Mouse (Mus musculus): ENCODE measurements around the gene Hist1h2bq.
"Not testable (repeated sequence)": the region's sequence is repeated elsewhere in the genome, so short reads cannot be mapped to it uniquely, and the experiment has no call there.

Gene Hist1h2bq

GRCm38 (mm10) chr13:21810073-21810472, at the start of gene Hist1h2bq, which contains the start of gene Hist1h2ao:
Gene Hist1h2bq (minus strand): TSS chr13:21810197.
Gene Hist1h2ao (plus strand): TSS chr13:21810465.
- DNase-seq (ENCODE audit: low spot score in 2 of 2): not testable (repeated sequence)

- peak in 1 of 2 experiments; percentile 21 for DNase-seq (ENCODE audit: low spot score in 2 of 2)
These were observed 45.7 kb upstream of the Hist1h2bq start for GRCm38 (mm10) chr13:21855698-21856162.

- peak; percentile 34 to 52 for DNase-seq (ENCODE audit: low spot score in 2 of 2)
These were observed 45.1 kb upstream of the Hist1h2bq start for GRCm38 (mm10) chr13:21855146-21855545.

DNA sequence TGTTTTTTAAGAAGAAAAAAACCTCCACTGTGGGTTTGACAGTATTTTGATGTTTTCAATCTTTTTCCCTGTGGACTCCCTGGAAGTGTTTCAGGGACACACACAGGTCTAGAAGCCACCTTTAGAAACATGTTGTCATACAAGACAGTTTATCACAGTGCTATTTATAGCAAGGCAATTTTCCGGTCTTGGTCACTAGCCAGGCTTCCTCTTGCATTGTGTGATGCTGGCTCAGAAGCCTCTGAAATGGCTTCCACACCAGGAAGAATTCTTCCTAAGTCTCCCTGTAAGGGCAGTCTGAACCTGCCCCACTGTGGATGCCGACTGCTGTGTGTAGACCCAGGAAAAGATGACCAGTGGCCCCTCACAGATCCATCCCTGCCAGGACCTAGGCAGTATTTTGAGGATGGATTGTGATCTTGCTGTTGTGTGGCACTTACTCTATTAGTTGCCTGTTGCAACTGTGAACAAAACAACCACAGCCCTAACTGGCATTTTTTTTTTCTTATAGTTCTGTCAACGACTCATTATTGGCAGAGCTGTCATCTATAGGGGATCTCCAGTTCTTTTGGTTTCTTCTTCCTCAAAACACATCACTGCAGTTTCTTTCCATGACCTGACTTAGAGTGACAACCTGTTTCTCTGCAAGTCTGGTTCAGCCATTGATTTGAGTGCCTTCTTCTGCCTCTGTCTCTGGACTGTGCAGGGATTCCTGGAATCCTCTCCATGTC, 42.4 kb upstream of the Hist1h2bq start:
- DNase-seq (ENCODE audit: low spot score in 2 of 2): no peak

DNA sequence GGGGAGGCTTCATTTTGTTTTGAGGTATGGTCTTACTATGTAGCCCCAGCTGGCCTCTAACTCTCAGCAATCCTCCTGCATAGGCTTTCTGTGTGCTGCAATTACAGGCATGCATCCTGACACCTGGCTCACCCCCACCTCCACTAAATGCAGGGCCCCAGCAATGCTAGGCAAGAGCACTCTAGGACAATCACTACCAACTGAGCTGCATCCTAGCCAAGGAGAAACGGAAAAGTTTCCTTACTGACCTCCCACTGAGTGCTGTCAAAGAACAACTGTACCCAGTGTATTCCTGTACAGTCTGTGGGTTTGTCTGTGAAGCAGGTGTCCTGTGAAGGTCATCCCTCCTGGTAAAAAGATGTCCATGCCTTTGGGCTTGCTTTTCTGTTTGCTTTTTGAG, 40.7 kb upstream of the Hist1h2bq start:
- DNase-seq (ENCODE audit: low spot score in 2 of 2): not testable (repeated sequence)

DNA sequence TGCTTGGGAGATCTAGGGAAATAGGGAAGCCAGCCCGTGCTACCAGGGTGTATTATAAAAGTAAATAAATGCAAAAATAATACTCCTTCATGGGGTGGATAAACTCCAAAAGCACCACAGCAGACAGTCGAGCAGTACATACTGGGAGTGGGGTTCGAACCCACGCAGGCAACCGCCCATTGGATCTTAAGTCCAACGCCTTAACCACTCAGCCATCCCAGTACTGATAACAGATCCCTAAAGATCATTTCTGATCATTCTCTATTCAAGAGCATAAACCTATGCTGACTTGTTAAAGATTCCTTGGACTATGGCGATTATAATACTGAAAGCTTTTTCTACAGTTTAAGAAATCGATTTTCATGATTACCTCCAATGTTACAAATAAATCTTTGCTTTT, 37.9 kb upstream of the Hist1h2bq start:
- no peak for DNase-seq (ENCODE audit: low spot score in 2 of 2)

- not testable (repeated sequence) for DNase-seq (ENCODE audit: low spot score in 2 of 2)
These were observed 36.4 kb upstream of the Hist1h2bq start for GRCm38 (mm10) chr13:21846356-21846755.

GRCm38 (mm10) chr13:21840508-21840907, 30.5 kb upstream of the Hist1h2bq start:
- not testable (repeated sequence) for DNase-seq (ENCODE audit: low spot score in 2 of 2)

DNA sequence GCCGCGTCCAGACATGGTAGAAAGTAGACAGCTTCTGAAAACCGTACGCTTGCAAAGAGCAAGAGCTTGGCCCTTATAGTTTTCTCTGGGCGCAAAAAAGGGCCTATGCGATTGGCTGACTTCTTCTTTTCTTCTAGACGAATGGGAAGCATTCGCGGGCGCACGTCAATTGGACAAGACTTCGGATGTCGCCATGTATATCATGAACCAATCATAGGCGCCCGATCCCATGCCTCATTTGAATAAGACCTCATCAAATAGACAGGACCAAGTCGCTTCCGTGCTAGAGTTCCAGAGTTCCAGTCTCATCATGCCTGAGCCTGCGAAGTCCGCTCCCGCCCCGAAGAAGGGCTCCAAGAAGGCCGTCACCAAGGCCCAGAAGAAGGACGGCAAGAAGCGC, 23.5 kb upstream of the Hist1h2bq start, which contains the start of the genes Hist1h2ap and Hist1h2br:
Gene Hist1h2ap, minus strand, starts transcription at position 47 of the 400 bp plus-strand sequence.
Gene Hist1h2br, plus strand, starts transcription at position 283 of the 400 bp plus-strand sequence.
- DNase-seq (ENCODE audit: low spot score in 2 of 2): not testable (repeated sequence)

- peak; percentile 39 to 42 for DNase-seq (ENCODE audit: low spot score in 2 of 2)
These were observed 21.7 kb upstream of the Hist1h2bq start, which contains the start of gene Hist1h4n for GRCm38 (mm10) chr13:21831418-21832394. Gene Hist1h4n (minus strand): TSS chr13:21832196.

DNA sequence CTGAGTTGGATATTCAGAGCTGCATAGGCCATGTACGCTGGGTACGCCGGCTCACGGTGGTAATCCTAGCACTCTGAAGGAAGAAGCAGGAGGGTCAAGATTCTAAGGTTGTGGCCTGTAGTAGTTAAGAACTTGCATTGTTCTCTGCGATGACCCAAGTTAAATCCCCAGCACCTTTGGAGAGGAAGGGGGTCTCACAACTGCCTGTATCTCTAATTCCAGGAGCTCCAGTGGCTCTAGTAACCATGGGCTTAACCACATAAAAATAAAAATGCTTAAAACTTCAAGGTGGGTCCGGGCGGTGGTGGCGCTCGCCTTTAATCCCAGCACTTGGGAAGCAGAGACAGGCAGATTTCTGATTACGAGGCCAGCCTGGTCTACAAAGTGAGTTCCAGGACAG, 20.3 kb upstream of the Hist1h2bq start:
- DNase-seq (ENCODE audit: low spot score in 2 of 2): no peak

GRCm38 (mm10) chr13:21828511-21828910, 18.5 kb upstream of the Hist1h2bq start:
- no peak for DNase-seq (ENCODE audit: low spot score in 2 of 2)

- DNase-seq (ENCODE audit: low spot score in 2 of 2): not testable (repeated sequence)
These were observed 10.3 kb upstream of the Hist1h2bq start for GRCm38 (mm10) chr13:21820082-21820890.

DNA sequence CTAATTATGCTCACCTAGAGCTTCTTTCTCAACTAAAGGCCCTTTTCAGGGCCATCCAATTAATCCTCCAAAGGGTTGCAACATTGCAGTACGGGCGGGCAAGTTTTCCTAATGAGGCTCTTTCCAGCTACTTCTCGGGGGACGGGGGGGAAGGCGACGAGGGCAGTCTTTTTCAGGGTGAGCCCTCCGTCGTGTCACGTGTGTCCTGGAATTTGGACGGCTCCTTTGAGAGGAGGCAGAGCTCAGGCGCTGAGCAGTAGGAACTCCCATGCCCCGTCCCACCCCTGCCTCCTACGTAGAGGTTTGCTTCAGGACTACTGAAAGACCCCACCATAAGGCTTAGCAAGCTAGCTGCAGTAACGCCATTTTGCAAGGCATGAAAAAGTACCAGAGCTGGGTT, 2.1 kb upstream of the Hist1h2bq start:
- not testable (repeated sequence) for DNase-seq (ENCODE audit: low spot score in 2 of 2)

GRCm38 (mm10) chr13:21811539-21811938, 1.5 kb upstream of the Hist1h2bq start, which contains the start of gene Hist1h4m:
Gene Hist1h4m (plus strand): TSS chr13:21811746.
- peak; percentile 53 to 60 for DNase-seq (ENCODE audit: low spot score in 2 of 2)

DNA sequence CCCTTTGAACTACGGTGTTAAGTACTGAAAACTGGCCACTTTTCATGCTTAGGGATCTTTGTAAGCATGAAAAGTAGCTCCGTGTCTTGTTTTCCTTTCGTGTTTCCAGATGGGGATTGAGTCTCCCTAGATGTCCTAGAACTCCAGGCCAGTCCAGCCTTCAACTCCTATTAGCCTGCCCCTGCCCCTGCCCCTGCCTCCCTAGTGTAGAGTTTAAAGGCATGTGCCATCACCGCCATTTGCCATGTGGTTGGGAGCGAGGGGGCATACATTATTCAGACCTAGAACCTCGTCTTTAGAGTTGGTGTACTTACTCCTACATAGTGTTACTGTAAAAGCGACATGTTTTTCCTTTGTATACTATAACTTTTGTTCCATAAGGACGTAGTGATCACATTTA, 1.1 kb upstream of the Hist1h2bq start:
- DNase-seq (ENCODE audit: low spot score in 2 of 2): not testable (repeated sequence)

DNA sequence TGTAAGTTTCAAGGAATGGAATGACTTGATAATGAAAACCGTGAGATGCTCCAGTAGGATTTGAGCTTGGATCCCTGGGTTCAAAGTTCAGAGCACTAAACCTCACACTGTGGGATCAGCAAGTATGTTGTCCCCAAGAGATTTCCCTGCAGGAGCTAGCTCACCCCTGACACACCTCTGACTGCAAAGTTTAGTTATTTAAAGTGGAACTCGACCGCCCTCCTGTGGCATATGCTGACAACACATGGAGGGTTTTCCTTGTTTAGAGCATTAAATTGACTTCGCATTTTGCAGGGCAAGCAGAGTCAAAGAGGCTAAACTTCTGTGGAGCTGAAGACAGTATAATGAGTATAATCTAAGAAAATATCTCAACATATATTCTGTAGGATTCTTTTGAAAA, 6.9 kb downstream of the Hist1h2bq start:
- not testable (repeated sequence) for DNase-seq (ENCODE audit: low spot score in 2 of 2)

- DNase-seq (ENCODE audit: low spot score in 2 of 2): not testable (repeated sequence)
These were observed 12.8 kb downstream of the Hist1h2bq start for GRCm38 (mm10) chr13:21797163-21797562.

- no peak for DNase-seq (ENCODE audit: low spot score in 2 of 2)
These were observed 14.4 kb downstream of the Hist1h2bq start for GRCm38 (mm10) chr13:21795584-21795983.

DNA sequence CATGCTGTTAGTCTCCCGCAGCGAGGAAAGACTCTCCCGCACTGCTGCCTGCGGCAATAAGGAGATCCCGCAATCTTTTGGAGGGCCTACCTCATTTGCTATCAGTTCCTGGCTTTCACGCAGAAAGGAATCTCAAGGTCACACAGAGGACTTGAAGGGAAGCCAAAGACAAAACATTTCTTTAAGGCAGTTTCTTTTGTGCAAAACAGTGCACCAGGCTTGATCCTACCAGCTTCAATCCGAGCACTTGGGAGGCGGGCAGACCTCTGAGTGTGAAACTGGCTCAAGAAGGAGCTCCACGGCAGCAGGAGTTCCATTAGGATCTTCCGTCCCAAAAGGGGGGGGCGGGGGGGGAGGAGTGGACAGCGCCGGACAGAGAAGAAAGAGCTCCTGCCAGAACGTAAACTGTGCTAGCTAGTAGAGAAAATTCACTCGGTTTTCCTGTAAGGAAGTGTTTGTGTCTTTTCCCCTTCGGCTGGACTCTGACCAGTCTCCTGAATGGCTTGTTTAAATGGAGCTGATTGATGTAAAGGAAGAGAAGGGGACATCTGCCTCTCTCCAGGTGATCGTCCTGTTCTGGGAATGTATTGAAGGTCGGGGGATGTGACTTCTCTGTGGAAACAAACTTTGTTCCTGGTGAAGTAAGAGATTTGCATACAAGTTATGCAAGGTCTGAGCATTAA, 19.3 kb downstream of the Hist1h2bq start:
- no peak for DNase-seq (ENCODE audit: low spot score in 2 of 2)
